In the genomic region with DNA sequence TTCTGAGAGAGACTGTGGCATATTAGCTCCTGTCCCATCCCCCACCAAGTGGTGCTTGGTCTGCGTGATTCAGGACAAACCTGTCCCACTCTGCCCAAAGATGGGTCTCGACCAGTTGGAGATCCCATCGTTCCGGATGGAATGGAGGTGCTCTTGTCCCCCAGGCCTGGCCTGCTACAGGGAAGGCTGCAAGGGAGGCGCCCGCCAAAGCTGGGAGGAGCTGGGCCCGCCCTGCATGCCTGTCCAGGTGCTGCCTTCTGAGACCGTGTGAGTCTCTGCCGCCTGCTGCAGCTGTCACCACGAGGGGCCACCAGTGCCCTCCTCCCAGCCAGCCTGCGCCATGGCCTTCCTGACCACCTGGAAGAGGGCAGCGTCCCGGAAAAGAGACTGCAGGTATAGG, we compare ENCODE assay signal across 7 mouse cellular contexts. TPM values are rescaled to one million over a fixed set of nuclear protein-coding genes. Genes with fewer than 3 reads are reported as not detected.
DNase-seq lines count a peak whose midpoint lies in the region; ATAC-seq lines count a peak whose summit lies in the region.

No protein-coding gene starts in this region.

- 0 out of 2 replicates have a peak, but pooled peaks cover 2% of the 10 kb centered on the region for H3K27me3 ChIP-seq in forebrain, embryonic 13.5 days
- no peaks in the 10 kb centered on the region for H3K27me3 ChIP-seq in kidney, embryonic 16.5 days (ENCODE audit: insufficient read depth, low read length)

- peak; percentile 27; the same call in 1 of the 2 replicates for ATAC-seq in forebrain, embryonic 13.5 days
- ATAC-seq in kidney, embryonic 16.5 days (ENCODE audit: low FRiP score, low TSS enrichment): peak; percentile 77
- ATAC-seq in megakaryocyte, adult 5-6 weeks (ENCODE audit: poor library complexity, severe bottlenecking): peak; percentile 25; the same call in 1 of the 2 replicates

- peak overlapping the region; percentile 42 for H3K4me2 ChIP-seq in forebrain, embryonic 13.5 days
- peak overlapping the region; percentile 52 for H3K4me2 ChIP-seq in kidney, embryonic 16.5 days (replicated peaks; ENCODE audit: low read depth, low read length)

- H3K4me1 ChIP-seq in forebrain, embryonic 13.5 days: peaks cover 5% of the 10 kb centered on the region
- peaks cover 8% of the 10 kb centered on the region for H3K4me1 ChIP-seq in kidney, embryonic 16.5 days (ENCODE audit: insufficient read depth, low read length)

- H3K4me3 ChIP-seq in forebrain, embryonic 13.5 days: no peak overlapping the region
- peak overlapping the region; percentile 23 for H3K4me3 ChIP-seq in kidney, embryonic 16.5 days (ENCODE audit: low read length)

- H3K9me3 ChIP-seq in forebrain, embryonic 13.5 days (replicated peaks): no peaks in the 10 kb centered on the region
- H3K9me3 ChIP-seq in kidney, embryonic 16.5 days (ENCODE audit: low read length): no peaks in the 10 kb centered on the region

- peak; percentile 38 for DNase-seq in right cerebral cortex, postnatal 25 days
- DNase-seq in right cerebral cortex, postnatal 14 days: no peak
- peak; percentile 52 for DNase-seq in urinary bladder, postnatal 14 days (ENCODE audit: low spot score)
- DNase-seq in right cerebral cortex, postnatal 4 days: no peak

- no peak overlapping the region for H3K27ac ChIP-seq in forebrain, embryonic 13.5 days
- H3K27ac ChIP-seq in kidney, embryonic 16.5 days (ENCODE audit: low read length): no peak overlapping the region

- H3K9ac ChIP-seq in forebrain, embryonic 13.5 days: 0 out of 2 replicates have a peak overlapping the region, but pooled peaks have one; percentile 23
- H3K9ac ChIP-seq in kidney, embryonic 16.5 days (replicated peaks; ENCODE audit: low read length): peak overlapping the region; percentile 36

- 0 out of 2 replicates have a peak, but pooled peaks cover 4% of the 10 kb centered on the region for H3K36me3 ChIP-seq in forebrain, embryonic 13.5 days (ENCODE audit: poor library complexity, severe bottlenecking)
- no peaks in the 10 kb centered on the region for H3K36me3 ChIP-seq in kidney, embryonic 16.5 days (ENCODE audit: insufficient read depth, low read length)

- 9% methylated on average over 12 of the region's 13 CpGs for WGBS in forebrain, embryonic 13.5 days
- WGBS in kidney, embryonic 16.5 days: 10% methylated on average over 13 of the region's 13 CpGs

RNA-seq across cellular contexts. Expression of a gene that starts 12.5 kb away (rescaled TPM):
- polyA plus RNA-seq in forebrain, embryonic 13.5 days (2015; fragmentation: Nextera tagmentation; extraction: Ambion mirVana): 0.86 and 1.0 TPM in 2 replicates
- polyA plus RNA-seq in kidney, embryonic 16.5 days (2015; fragmentation: Nextera tagmentation; extraction: Ambion mirVana): 4.8 and 6.0 TPM in 2 replicates
- total RNA-seq in megakaryocyte, adult 5-6 weeks (2015): 0.29 TPM in 1 of 2 replicates, not detected in the other
- 0.16 and 0.51 TPM in 2 replicates for total RNA-seq in megakaryocyte, adult 5-6 weeks (2017)

Comparison
In these comparisons a context has a peak if more than half of its experiments do, and no peak if none do; other contexts are left out.
1. DNase-seq: peak in right cerebral cortex, postnatal 25 days (single experiment) and urinary bladder, postnatal 14 days (single experiment); none in right cerebral cortex, postnatal 14 days (single experiment) and right cerebral cortex, postnatal 4 days (single experiment).
2. ATAC-seq: peak in every context shown above with its lines; median percentile 77 in kidney, embryonic 16.5 days; 27 in forebrain, embryonic 13.5 days; 25 in megakaryocyte, adult 5-6 weeks.